Mouse (Mus musculus) lung, embryonic 14.5 days (tissue): ENCODE results near the gene Nudt9. TPM values are rescaled to one million over a fixed set of nuclear protein-coding genes. Genes with fewer than 3 reads are reported as not detected.
"Not testable (repeated sequence)": the region's sequence is repeated elsewhere in the genome, so short reads cannot be mapped to it uniquely, and the experiment has no call there.

Experiments
- ATAC-seq: fragments of 200-750 bp; cut with Nextera tagmentation; 2 replicates; pipeline ENCODE4 v1.8.0; 2017; ENCODE audit warnings: mild to moderate bottlenecking, moderate TSS enrichment, moderate library complexity; ENCODE audit not compliant: insufficient read depth
- DNase-seq: peaks from one replicate; pipeline ENCODE4 v3.0.0-alpha.2; 2015
- H3K27ac ChIP-seq: fragments of 300-500 bp; sonication (generic); 2 replicates; pipeline ENCODE4 v1.5.1; 2014; ENCODE audit warnings: low read depth, mild to moderate bottlenecking, moderate library complexity
- H3K27me3 ChIP-seq: fragments of 300-500 bp; sonication (generic); 2 replicates; pipeline ENCODE4 v1.6.1; 2014; ENCODE audit warnings: low read length, control low read depth; ENCODE audit not compliant: insufficient read depth
- H3K36me3 ChIP-seq: fragments of 300-500 bp; sonication (generic); 2 replicates; pipeline ENCODE4 v1.6.1; 2014; ENCODE audit warnings: control low read depth; ENCODE audit not compliant: insufficient read depth
- H3K4me1 ChIP-seq: fragments of 300-500 bp; sonication (generic); 2 replicates; pipeline ENCODE4 v1.6.1; 2014; ENCODE audit warnings: antibody characterized with exemption, control low read depth; ENCODE audit not compliant: insufficient read depth
- H3K4me2 ChIP-seq: fragments of 300-500 bp; sonication (generic); 2 replicates; pipeline ENCODE4 v1.6.1; 2014; ENCODE audit warnings: mild to moderate bottlenecking
- H3K4me3 ChIP-seq: fragments of 300-500 bp; sonication (generic); 2 replicates; pipeline ENCODE4 v1.5.1; 2014; ENCODE audit warnings: low read depth, low read length
- H3K9ac ChIP-seq: fragments of 300-500 bp; sonication (generic); 2 replicates; pipeline ENCODE4 v1.6.1; 2014
- H3K9me3 ChIP-seq: fragments of 300-500 bp; sonication (generic); 2 replicates; pipeline ENCODE4 v1.6.1; 2016; ENCODE audit warnings: low read depth, low read length, control low read depth
- CTCF ChIP-seq: IDR thresholded peaks from 2 replicates; pipeline ENCODE4 v1.5.1; 2016; ENCODE audit warnings: antibody characterized with exemption, low read depth
- WGBS: fragments of 180-500 bp; shearing (Covaris S2); extraction: QIAGEN DNeasy Blood & Tissue Kit; methylation state at CpG from one replicate; pipeline ENCODE4 v1.1.7; 2014; 5-methylcytosine and 5-hydroxymethylcytosine counted together
- polyA plus RNA-seq: library from polyadenylated mRNA; unstranded; fragments of >200 nt; fragmentation: Nextera tagmentation; extraction: Ambion mirVana; gene quantifications from 2 replicates; pipeline ENCODE4 v1.2.1, GENCODE M21; 2014

Nudt9 gene
- polyA plus RNA-seq, 1 experiment from 2014 or later: 62.0 TPM

DNA sequence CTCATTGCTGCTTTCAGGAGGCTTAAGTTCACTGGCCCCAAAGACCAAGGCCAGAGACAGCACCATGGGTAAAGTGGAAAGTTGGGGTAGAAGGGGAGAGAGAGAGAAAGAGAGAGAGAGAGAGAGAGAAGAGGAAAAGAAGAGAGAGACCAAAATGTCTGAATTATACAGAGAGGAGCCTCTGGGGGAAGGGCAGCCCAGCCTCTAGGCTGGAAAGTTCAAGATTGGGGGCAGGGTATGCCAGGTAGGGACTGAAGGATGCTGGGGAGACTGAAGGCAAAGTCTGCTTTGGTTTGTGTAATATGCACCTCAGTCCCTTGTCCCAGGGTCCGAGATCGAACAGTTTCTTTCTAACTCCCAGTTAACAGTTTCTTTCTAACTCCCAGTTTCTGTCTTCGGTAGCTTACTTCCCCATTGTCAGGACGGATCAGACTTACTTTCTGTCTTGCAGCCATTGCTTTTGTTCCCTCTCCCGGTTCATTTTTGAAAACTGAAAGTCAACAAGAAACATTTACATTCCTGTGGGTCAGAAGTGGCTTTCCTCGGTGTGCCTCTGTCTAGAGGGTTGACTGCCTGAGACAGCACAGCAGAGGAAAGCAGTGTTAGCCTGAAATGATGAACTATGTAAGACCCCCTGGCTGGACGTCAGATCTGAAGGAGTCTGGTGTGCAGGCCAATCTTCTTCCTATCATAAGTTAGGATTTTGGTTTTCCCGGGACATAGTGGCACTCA is 22.7 kb upstream of the Nudt9 start:
- Histone ChIP-seq H3K27ac (peak overlapping the region; percentile 19; the same call in 1 of the 2 replicates), H3K9me3 (no peaks in the 10 kb centered on the region)
- WGBS: 56% methylated on average over 8 of the region's 8 CpGs

DNA sequence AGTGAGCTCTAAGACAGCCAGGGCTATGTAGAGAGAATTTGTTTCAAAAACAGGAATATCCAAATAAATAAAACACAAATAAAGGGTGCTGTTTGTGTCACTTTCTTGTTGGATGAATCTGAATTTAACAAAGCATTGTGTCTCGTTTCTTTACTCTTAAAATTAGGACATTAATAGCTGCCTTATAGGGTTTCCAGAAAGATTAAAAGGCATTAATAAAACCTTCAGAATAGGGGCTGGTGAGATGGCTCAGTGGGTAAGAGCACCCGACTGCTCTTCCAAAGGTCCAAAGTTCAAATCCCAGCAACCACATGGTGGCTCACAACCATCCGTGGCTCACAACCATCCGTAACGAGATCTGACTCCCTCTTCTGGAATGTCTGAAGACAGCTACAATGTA is 21.9 kb upstream of the Nudt9 start:
- not testable (repeated sequence) for H3K27me3 ChIP-seq, H3K9me3 ChIP-seq, H3K4me2 ChIP-seq, H3K4me1 ChIP-seq, H3K36me3 ChIP-seq, H3K9ac ChIP-seq, H3K27ac ChIP-seq, H3K4me3 ChIP-seq, DNase-seq, ATAC-seq
- 75% methylated on average over 5 of the region's 5 CpGs for WGBS

More for the DNA sequence above, 22.7 kb upstream of the Nudt9 start:
- ATAC-seq (no peak), DNase-seq (no peak)
- Histone ChIP-seq H3K4me3 (no peak overlapping the region), H3K27me3 (no peaks in the 10 kb centered on the region), H3K9ac (no peak overlapping the region), H3K36me3 (no peaks in the 10 kb centered on the region), H3K4me2 (0 out of 2 replicates have a peak overlapping the region, but pooled peaks have one; percentile 1), H3K4me1 (peaks cover 6% of the 10 kb centered on the region)
- TF ChIP-seq CTCF: no peak

DNA sequence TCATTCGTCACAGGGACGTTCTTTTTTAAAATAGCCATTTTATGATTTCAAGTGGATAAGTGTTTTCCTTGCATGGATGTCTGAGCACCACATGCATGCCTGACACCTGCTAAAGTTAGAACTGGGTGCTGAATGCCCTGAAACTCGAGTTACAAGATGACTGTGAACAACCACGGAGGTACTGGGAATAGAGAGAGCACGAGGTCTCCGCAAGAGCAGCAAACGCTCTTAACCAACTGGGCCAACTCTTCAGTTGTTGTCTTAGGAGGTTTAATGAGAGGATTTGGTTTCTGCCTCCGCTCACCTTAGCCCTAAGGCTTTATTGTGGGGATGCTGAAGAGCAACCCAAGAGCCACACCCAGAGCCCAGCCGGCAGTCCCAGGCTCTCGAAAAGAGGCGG is 21.3 kb upstream of the Nudt9 start:
- Histone ChIP-seq H3K4me1 (peaks cover 6% of the 10 kb centered on the region), H3K27ac (no peak overlapping the region), H3K4me2 (no peak overlapping the region), H3K27me3 (no peaks in the 10 kb centered on the region), H3K36me3 (no peaks in the 10 kb centered on the region), H3K9ac (no peak overlapping the region), H3K4me3 (no peak overlapping the region), H3K9me3 (no peaks in the 10 kb centered on the region)
- no peak for DNase-seq
- TF ChIP-seq CTCF: no peak
- 63% methylated on average over 11 of the region's 11 CpGs for WGBS
- no peak for ATAC-seq

DNA sequence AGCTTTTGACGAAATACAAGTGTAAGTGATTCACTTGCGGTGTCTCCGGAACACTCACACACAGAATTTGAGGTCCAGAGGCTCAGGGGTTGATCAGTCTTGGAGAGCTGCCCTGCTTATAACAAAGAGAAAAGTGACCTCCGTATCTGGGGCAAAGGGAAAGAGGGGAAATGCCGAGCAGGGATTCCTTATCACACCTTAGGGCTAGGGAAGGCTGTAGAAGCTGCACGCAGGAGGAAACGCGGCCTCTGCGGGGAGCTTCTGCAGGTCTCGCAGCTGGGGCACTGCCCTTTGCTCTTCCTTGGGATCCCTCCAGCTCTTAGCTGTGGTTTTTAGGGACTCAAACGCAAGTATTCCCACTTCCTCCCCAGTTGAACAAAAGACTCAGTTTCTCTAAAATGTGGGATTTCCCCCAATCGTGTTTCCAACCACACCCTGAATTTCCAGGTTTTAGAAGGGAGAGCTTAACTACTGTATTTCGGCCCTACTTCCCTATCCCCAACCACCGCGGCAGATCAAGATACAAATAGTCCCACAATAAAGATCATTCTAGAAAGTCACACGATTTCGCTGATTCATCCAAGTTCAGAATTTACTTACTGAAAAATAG is 20.8 kb upstream of the Nudt9 start:
- DNase-seq (no peak), ATAC-seq (no peak)
- no peaks in the 10 kb centered on the region for H3K27me3 ChIP-seq
- H3K27ac ChIP-seq: no peak overlapping the region
- TF ChIP-seq CTCF: no peak
- no peak overlapping the region for H3K4me3 ChIP-seq
- H3K4me1 ChIP-seq: peaks cover 6% of the 10 kb centered on the region
- no peaks in the 10 kb centered on the region for H3K9me3 ChIP-seq
- H3K4me2 ChIP-seq: no peak overlapping the region
- 37% methylated on average over 17 of the region's 17 CpGs for WGBS
- H3K36me3 ChIP-seq: no peaks in the 10 kb centered on the region
- no peak overlapping the region for H3K9ac ChIP-seq

DNA sequence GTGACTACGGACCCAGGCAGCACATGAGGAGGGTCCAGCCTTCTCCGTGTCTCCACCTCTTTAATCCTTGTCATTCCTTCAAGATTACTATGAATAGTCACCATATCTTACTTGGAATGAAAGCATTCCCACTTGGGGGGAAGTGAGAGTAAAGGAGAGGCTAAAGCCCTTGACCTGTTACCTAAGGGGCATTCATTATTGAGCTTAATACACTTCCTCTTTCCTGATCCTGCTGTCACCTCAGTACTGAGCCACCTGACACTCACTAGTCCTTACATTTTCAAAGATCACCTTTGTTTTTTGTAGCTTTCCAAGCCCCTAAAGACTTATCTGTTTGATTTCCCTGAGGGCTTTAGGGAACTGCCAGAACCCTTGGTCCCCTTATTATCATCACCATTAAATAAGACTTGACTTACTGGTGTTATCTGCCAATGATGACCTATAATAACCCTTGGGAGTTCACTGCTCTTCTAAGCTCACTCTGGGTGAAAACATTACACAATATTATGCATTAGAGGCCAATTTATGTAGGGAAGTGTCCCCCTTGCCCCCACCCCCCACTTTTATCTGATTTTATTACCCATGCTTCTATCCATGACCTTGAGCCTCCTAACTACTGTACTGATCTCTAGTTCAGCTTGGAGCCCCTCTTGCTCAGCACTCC is 13.5 kb upstream of the Nudt9 start:
- TF ChIP-seq CTCF: no peak
- ATAC-seq (no peak), DNase-seq (no peak)
- Histone ChIP-seq H3K4me2 (no peak overlapping the region), H3K9me3 (no peaks in the 10 kb centered on the region), H3K36me3 (no peaks in the 10 kb centered on the region), H3K4me3 (no peak overlapping the region), H3K4me1 (no peaks in the 10 kb centered on the region), H3K27me3 (no peaks in the 10 kb centered on the region), H3K27ac (no peak overlapping the region), H3K9ac (no peak overlapping the region)
- 57% methylated on average over 2 of the region's 2 CpGs for WGBS

DNA sequence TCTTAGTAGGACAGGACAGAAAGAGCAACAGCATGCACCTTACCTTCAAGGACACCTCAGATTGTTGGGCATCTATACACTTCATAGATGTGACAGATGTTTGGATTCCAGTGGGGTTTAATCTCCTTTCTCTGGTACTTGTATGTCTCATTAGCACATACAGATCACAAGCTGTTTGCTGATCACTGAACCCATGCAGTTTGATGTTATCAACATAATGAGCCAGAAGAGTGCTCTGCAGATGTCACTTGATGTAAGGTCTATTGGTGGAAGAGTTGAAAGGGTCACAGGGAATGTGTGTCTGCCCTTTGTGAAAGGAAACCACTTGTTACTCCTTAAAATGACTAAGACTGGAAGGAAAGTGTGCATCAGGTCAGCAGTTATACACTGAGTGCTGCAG is 11.0 kb upstream of the Nudt9 start:
- H3K27ac ChIP-seq: no peak overlapping the region
- no peaks in the 10 kb centered on the region for H3K36me3 ChIP-seq
- ATAC-seq (no peak), DNase-seq (no peak)
- no peak overlapping the region for H3K4me3 ChIP-seq
- no peak overlapping the region for H3K9ac ChIP-seq
- H3K9me3 ChIP-seq: no peaks in the 10 kb centered on the region
- no peak overlapping the region for H3K4me2 ChIP-seq
- no peak for TF ChIP-seq CTCF
- H3K4me1 ChIP-seq: no peaks in the 10 kb centered on the region
- H3K27me3 ChIP-seq: no peaks in the 10 kb centered on the region

DNA sequence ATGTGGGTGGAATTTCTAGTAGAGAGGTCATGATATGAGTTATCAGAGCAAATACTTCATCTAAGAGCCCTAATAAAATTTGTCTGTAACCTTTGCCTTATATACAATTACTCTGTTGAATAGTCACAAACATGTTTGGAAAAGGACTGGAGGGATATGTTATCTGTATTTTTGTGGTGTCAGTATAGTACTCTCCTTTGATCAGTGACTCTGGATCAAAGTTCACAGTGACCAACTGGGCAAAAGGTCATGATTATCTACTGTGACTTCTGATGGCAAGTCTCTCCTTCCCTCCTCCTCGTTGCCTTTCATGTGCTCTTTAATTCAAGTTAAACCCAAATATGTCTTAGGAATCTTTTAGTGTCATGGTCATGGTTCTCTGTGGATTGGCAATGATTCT is 10.3 kb upstream of the Nudt9 start:
- DNase-seq: no peak
- no peaks in the 10 kb centered on the region for H3K27me3 ChIP-seq
- no peak overlapping the region for H3K9ac ChIP-seq
- TF ChIP-seq CTCF: no peak
- H3K36me3 ChIP-seq: no peaks in the 10 kb centered on the region
- no peaks in the 10 kb centered on the region for H3K4me1 ChIP-seq
- no peak overlapping the region for H3K4me2 ChIP-seq
- no peak overlapping the region for H3K27ac ChIP-seq
- ATAC-seq: no peak
- no peaks in the 10 kb centered on the region for H3K9me3 ChIP-seq
- 32% methylated on average over 1 of the region's 1 CpGs for WGBS
- no peak overlapping the region for H3K4me3 ChIP-seq
